Mouse (Mus musculus): ENCODE results near the gene Fam129c.
A peak's percentile ranks its signal among the peaks of the same experiment; 100 is the strongest.

Gene Fam129c

GRCm38 (mm10) chr8:71597451-71597850, at the start of gene Fam129c:
Fam129c (plus strand) TSS chr8:71597648.
- DNase-seq = no peak

- no peak for DNase-seq
Observed at GRCm38 (mm10) chr8:71550754-71551153, 46.7 kb upstream of the Fam129c start.

- DNase-seq = peak; percentile 7
Observed at GRCm38 (mm10) chr8:71552770-71553169, 44.7 kb upstream of the Fam129c start.

GRCm38 (mm10) chr8:71554001-71554400, 43.4 kb upstream of the Fam129c start:
- DNase-seq = no peak

- no peak for DNase-seq
Observed at GRCm38 (mm10) chr8:71554644-71555043, 42.8 kb upstream of the Fam129c start.

- no peak for DNase-seq
Observed at GRCm38 (mm10) chr8:71558071-71558957, 39.1 kb upstream of the Fam129c start, which contains the start of gene Tmem221. Tmem221 (minus strand) TSS chr8:71558871.

GRCm38 (mm10) chr8:71558958-71559690, 38.3 kb upstream of the Fam129c start:
- DNase-seq = peak; percentile 87

- DNase-seq = no peak
Observed at GRCm38 (mm10) chr8:71560071-71560470, 37.4 kb upstream of the Fam129c start.

GRCm38 (mm10) chr8:71560765-71561164, 36.7 kb upstream of the Fam129c start:
- DNase-seq = no peak

GRCm38 (mm10) chr8:71561401-71561800, 36.0 kb upstream of the Fam129c start:
- peak; percentile 52 for DNase-seq

GRCm38 (mm10) chr8:71562751-71563150, 34.7 kb upstream of the Fam129c start:
- DNase-seq = peak; percentile 69

GRCm38 (mm10) chr8:71563992-71564391, 33.5 kb upstream of the Fam129c start:
- DNase-seq = no peak

- no peak for DNase-seq
Observed at GRCm38 (mm10) chr8:71566501-71566900, 30.9 kb upstream of the Fam129c start, which contains the start of gene Nxnl1. Nxnl1 (minus strand) TSS chr8:71566601.

- DNase-seq = no peak
Observed at GRCm38 (mm10) chr8:71567587-71567986, 29.9 kb upstream of the Fam129c start.

- peak; percentile 92 for DNase-seq
Observed at GRCm38 (mm10) chr8:71568387-71568937, 29.0 kb upstream of the Fam129c start, which contains the start of gene Slc27a1. Slc27a1 (plus strand) TSS chr8:71568882.

- no peak for DNase-seq
Observed at GRCm38 (mm10) chr8:71568941-71569340, 28.5 kb upstream of the Fam129c start.

- peak; percentile 99 for DNase-seq
Observed at GRCm38 (mm10) chr8:71569366-71570290, 27.8 kb upstream of the Fam129c start.

- peak; percentile 99 for DNase-seq
Observed at GRCm38 (mm10) chr8:71570291-71570954, 27.0 kb upstream of the Fam129c start.

GRCm38 (mm10) chr8:71572077-71572476, 25.4 kb upstream of the Fam129c start:
- no peak for DNase-seq

GRCm38 (mm10) chr8:71572847-71573633, 24.4 kb upstream of the Fam129c start:
- DNase-seq = peak; percentile 80

GRCm38 (mm10) chr8:71574426-71574825, 23.0 kb upstream of the Fam129c start:
- DNase-seq = no peak

Measured in kidney, adult 11 months (tissue).